12 mouse cellular contexts compared by ENCODE assay signal in genomic region chr1:40874456-40875375, GRCm38 (mm10).
DNase-seq lines count a peak whose midpoint lies in the region; ATAC-seq and TF ChIP-seq lines count a peak whose summit lies in the region.
"Had no signal": no experiment of that assay in that cellular context is flagged by ENCODE, and none has a peak within 500 bp of the region (broad histone marks: within the 10 kb centered on the region; RNA-seq: fewer than 3 reads in every experiment).

No protein-coding gene starts in this region.

- peak; percentile 63 for ATAC-seq in lung, embryonic 14.5 days (ENCODE audit: insufficient read depth)
- ATAC-seq in heart, embryonic 11.5 days (replicated peaks; ENCODE audit: insufficient number of reproducible peaks, low FRiP score, low TSS enrichment), result no peak

- no peak for TF ChIP-seq CTCF in lung, embryonic 14.5 days (IDR thresholded peaks at IDR 0.05; ENCODE audit: low read depth)

- no peaks in the 10 kb centered on the region for H3K4me1 ChIP-seq in lung, embryonic 14.5 days (ENCODE audit: insufficient read depth)
- H3K4me1 ChIP-seq in heart, embryonic 11.5 days (ENCODE audit: control insufficient read depth, insufficient read depth, low read length), result no peaks in the 10 kb centered on the region

- peak; percentile 74 for DNase-seq in adrenal gland, adult 2 months
- no peak for DNase-seq in adrenal gland, postnatal 4 days (ENCODE audit: low spot score in 2 of 2)
- peak; percentile 66 for DNase-seq in lung, embryonic 14.5 days
- no peak for DNase-seq in lung, postnatal 36 days
- DNase-seq in skeletal muscle tissue, adult 2 months (ENCODE audit: low read depth, low spot score), result peak; percentile 81
- no peak for DNase-seq in spleen, postnatal 14 days (ENCODE audit: low spot score in 2 of 2)
- no peak for DNase-seq in spleen, postnatal 10 days (ENCODE audit: low spot score in 2 of 2)
- DNase-seq: layer of hippocampus, postnatal 36 days; right cerebral cortex, postnatal 4 days had no signal

- no peaks in the 10 kb centered on the region for H3K9me3 ChIP-seq in lung, embryonic 14.5 days (ENCODE audit: low read depth, low read length)
- no peaks in the 10 kb centered on the region for H3K9me3 ChIP-seq in heart, embryonic 11.5 days (replicated peaks; ENCODE audit: control insufficient read depth, low read length)

- 60% methylated on average over 26 of the region's 26 CpGs for WGBS in lung, embryonic 14.5 days
- WGBS in heart, embryonic 11.5 days (ENCODE audit: insufficient replicate concordance), result 68% methylated on average over 26 of the region's 26 CpGs

- no peaks in the 10 kb centered on the region for H3K36me3 ChIP-seq in lung, embryonic 14.5 days (ENCODE audit: insufficient read depth)
- no peaks in the 10 kb centered on the region for H3K36me3 ChIP-seq in heart, embryonic 11.5 days (ENCODE audit: control insufficient read depth, insufficient read depth, low read length)

- H3K27me3 ChIP-seq in lung, embryonic 14.5 days (ENCODE audit: insufficient read depth, low read length), result 0 out of 2 replicates have a peak, but pooled peaks cover 3% of the 10 kb centered on the region
- H3K27me3 ChIP-seq in heart, embryonic 11.5 days (ENCODE audit: control insufficient read depth, insufficient read depth, low read length), result no peaks in the 10 kb centered on the region

- peak overlapping the region; percentile 8; the same call in 1 of the 2 replicates for H3K4me3 ChIP-seq in lung, embryonic 14.5 days (ENCODE audit: low read depth, low read length)
- no peak overlapping the region for H3K4me3 ChIP-seq in heart, embryonic 11.5 days (ENCODE audit: low read depth, low read length)
- H3K4me3 ChIP-seq: erythroblast, embryonic 14.5 days had no signal

- peak overlapping the region; percentile 52 for H3K4me2 ChIP-seq in lung, embryonic 14.5 days
- peak overlapping the region; percentile 27 for H3K4me2 ChIP-seq in heart, embryonic 11.5 days

- H3K27ac ChIP-seq in lung, embryonic 14.5 days (ENCODE audit: low read depth), result no peak overlapping the region; the same call in 1 of the 2 replicates
- no peak overlapping the region for H3K27ac ChIP-seq in heart, embryonic 11.5 days (ENCODE audit: low read depth, low read length)
- H3K27ac ChIP-seq: liver, embryonic 14.5 days had no signal

- H3K9ac ChIP-seq in lung, embryonic 14.5 days, result no peak overlapping the region
- no peak overlapping the region for H3K9ac ChIP-seq in heart, embryonic 11.5 days (ENCODE audit: low read depth, low read length)
- H3K9ac ChIP-seq: liver, embryonic 14.5 days had no signal

Comparison
In these comparisons a context has a peak if more than half of its experiments do, and no peak if none do; other contexts are left out.
1. DNase-seq: peak in adrenal gland, adult 2 months (single experiment), lung, embryonic 14.5 days (single experiment) and skeletal muscle tissue, adult 2 months (single experiment); none in adrenal gland, postnatal 4 days (0 of 2), lung, postnatal 36 days (single experiment), spleen, postnatal 14 days (0 of 2) and spleen, postnatal 10 days (0 of 2).